Mouse (Mus musculus): ENCODE measurements around the gene Gm21698.
"Not testable (repeated sequence)": the region's sequence is repeated elsewhere in the genome, so short reads cannot be mapped to it uniquely, and the experiment has no call there.

The Gm21698 gene

DNA sequence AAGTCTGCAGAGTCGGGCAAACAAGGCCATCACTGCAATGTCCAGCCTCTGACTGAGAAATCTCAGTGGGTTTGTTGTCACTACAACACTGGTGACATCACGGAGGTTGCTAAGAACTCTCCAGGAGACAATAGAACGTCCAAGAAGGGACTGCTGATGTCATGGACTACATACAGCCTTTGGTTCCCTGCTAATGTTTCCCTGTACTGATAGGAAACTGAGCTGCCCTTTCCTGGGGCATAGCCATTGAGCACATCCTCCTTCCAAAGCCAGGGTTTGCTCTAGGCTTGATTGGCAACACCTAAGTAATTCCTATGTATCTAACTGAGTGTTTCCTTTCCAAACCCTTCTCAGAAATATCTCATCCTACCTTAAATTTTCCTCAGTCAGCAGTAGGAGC is at the start of gene Gm21698:
Gene Gm21698 (minus strand): TSS at position 101 of the 400 bp plus-strand sequence.
- not testable (repeated sequence) for DNase-seq

- DNase-seq: not testable (repeated sequence)
Measured at GRCm38 (mm10) chr5:26022816-26023215, 34.4 kb upstream of the Gm21698 start, which contains the start of gene Gm5862. Gm5862 (minus strand) TSS chr5:26022916.

DNA sequence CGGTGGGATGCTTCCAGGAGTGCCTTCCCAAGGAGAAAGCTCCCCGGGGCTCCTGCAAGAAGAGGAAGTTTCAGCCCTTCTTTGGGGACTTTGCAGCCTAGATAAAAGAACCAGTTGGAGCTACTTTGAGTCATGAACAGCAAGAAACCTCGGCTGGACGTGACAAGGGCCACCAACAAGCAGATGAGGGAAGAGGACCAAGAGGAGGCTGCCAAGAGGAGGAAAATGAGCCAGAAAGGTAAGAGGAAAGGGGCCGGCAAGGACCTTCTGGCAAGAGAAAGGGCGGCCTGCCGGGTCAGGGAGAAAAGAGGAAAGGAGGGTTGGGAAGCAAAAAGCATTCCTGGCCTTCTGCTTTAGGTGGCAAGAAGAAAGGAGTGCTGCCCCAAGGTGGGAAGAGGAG is 19.2 kb upstream of the Gm21698 start:
- DNase-seq: not testable (repeated sequence)

- DNase-seq: peak; percentile 1 to 36
Measured at GRCm38 (mm10) chr5:26006937-26007695, 18.7 kb upstream of the Gm21698 start.

DNA sequence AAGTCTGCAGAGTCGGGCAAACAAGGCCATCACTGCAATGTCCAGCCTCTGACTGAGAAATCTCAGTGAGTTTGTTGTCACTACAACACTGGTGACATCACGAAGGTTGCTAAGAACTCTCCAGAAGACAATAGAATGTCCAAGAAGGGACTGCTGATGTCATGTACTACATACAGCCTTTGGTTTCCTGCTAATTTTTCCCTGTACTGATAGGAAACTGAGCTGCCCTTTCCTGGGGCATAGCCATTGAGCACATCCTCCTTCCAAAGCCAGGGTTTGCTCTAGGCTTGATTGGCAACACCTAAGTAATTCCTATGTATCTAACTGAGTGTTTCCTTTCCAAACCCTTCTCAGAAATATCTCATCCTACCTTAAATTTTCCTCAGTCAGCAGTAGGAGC is 16.2 kb upstream of the Gm21698 start, which contains the start of gene Gm1979:
Gene Gm1979 (minus strand): TSS at position 101 of the 400 bp plus-strand sequence.
- not testable (repeated sequence) for DNase-seq

GRCm38 (mm10) chr5:25972563-25972962 is 15.9 kb downstream of the Gm21698 start, which contains the start of gene Gm21680:
Gm21680 (minus strand) TSS chr5:25972663.
- DNase-seq: not testable (repeated sequence)

DNA sequence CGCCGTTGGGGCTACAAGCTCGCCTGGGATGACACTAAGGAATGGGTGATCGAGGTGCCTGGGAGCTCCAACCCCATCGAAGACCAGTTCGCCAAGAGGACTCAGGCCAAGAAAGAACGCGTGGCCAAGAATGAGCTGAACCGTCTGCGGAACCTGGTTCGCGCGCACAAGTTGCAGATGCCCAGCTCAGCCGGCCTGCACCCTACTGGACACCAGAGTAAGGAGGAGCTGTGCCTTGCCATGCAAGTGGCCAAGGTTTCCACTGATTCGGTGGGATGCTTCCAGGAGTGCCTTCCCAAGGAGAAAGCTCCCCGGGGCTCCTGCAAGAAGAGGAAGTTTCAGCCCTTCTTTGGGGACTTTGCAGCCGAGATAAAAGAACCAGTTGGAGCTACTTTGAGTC is 31.4 kb downstream of the Gm21698 start:
- DNase-seq: not testable (repeated sequence)

GRCm38 (mm10) chr5:25956611-25957010 is 31.8 kb downstream of the Gm21698 start:
- not testable (repeated sequence) for DNase-seq

GRCm38 (mm10) chr5:25954317-25954716 is 34.1 kb downstream of the Gm21698 start, which contains the start of gene Gm21671:
Gm21671 (minus strand) TSS chr5:25954417.
- not testable (repeated sequence) for DNase-seq

- DNase-seq: not testable (repeated sequence)
Measured at GRCm38 (mm10) chr5:25945391-25945790, 43.1 kb downstream of the Gm21698 start.

- not testable (repeated sequence) for DNase-seq
Measured at GRCm38 (mm10) chr5:25942281-25942680, 46.2 kb downstream of the Gm21698 start, which contains the start of gene Gm21663. Gm21663 (minus strand) TSS chr5:25942381.

All from kidney, postnatal 25 days (tissue).